Mouse (Mus musculus): ENCODE measurements at regions not wholly inside any gene's neighbourhood (a gene's known extent, or its start where the extent isn't known, plus 50 kb on each side); places are given as distances from the start of the nearest gene placed in this dataset.

GRCm38 (mm10) chr5:79275346-79275745 lies 1744.6 kb upstream of the Adgrl3 start:
- DNase-seq (ENCODE audit: low spot score in 2 of 2): no peak

GRCm38 (mm10) chr5:79300001-79300723 lies 1719.8 kb upstream of the Adgrl3 start:
- DNase-seq (ENCODE audit: low spot score in 2 of 2): no peak

- DNase-seq (ENCODE audit: low spot score in 2 of 2): peak in 1 of 2 experiments; percentile 13
These were observed 1713.8 kb upstream of the Adgrl3 start for GRCm38 (mm10) chr5:79306181-79306580.

All from left cerebral cortex, adult 18-20 months (tissue).